Mouse (Mus musculus) embryonic facial prominence, embryonic 13.5 days (tissue): Measurements from ENCODE around the gene Fam90a1b. TPM values are rescaled to one million over a fixed set of nuclear protein-coding genes. Genes with fewer than 3 reads are reported as not detected.
"Not testable (repeated sequence)": the region's sequence is repeated elsewhere in the genome, so short reads cannot be mapped to it uniquely, and the experiment has no call there.

ENCODE experiments used
- ATAC-seq: fragments of 200-750 bp; cut with Nextera tagmentation; 2 replicates; pipeline ENCODE4 v1.8.0; 2017; ENCODE audit warnings: low read depth; ENCODE audit not compliant: insufficient number of reproducible peaks, insufficient read depth, low FRiP score, low TSS enrichment
- H3K27ac ChIP-seq: fragments of 300-500 bp; sonication (generic); 2 replicates; pipeline ENCODE4 v1.5.1; 2015; ENCODE audit warnings: moderate library complexity, mild to moderate bottlenecking, inconsistent platforms
- H3K27me3 ChIP-seq: fragments of 300-500 bp; sonication (generic); 2 replicates; pipeline ENCODE4 v1.6.1; 2015; ENCODE audit warnings: mild to moderate bottlenecking, inconsistent platforms
- H3K36me3 ChIP-seq: fragments of 300-500 bp; sonication (generic); 2 replicates; pipeline ENCODE4 v1.6.1; 2015; ENCODE audit warnings: mild to moderate bottlenecking, inconsistent platforms
- H3K4me1 ChIP-seq: fragments of 300-500 bp; sonication (generic); 2 replicates; pipeline ENCODE4 v1.6.1; 2015; ENCODE audit warnings: inconsistent platforms
- H3K4me2 ChIP-seq: fragments of 300-500 bp; sonication (generic); 2 replicates; pipeline ENCODE4 v1.6.1; 2015; ENCODE audit warnings: moderate library complexity, mild to moderate bottlenecking, inconsistent platforms
- H3K4me3 ChIP-seq: fragments of 300-500 bp; sonication (generic); 2 replicates; pipeline ENCODE4 v1.5.1; 2015; ENCODE audit warnings: mild to moderate bottlenecking, inconsistent platforms
- H3K9ac ChIP-seq: fragments of 300-500 bp; sonication (generic); 2 replicates; pipeline ENCODE4 v1.6.1; 2015; ENCODE audit warnings: mild to moderate bottlenecking, inconsistent platforms
- H3K9me3 ChIP-seq: fragments of 300-500 bp; sonication (generic); 2 replicates; pipeline ENCODE4 v1.6.1; 2016; ENCODE audit warnings: inconsistent platforms
- WGBS: fragments of 180-500 bp; shearing (Covaris S2); methylation state at CpG from one replicate; pipeline ENCODE4 v1.1.7; 2015; ENCODE audit warnings: mixed read lengths; 5-methylcytosine and 5-hydroxymethylcytosine counted together
- microRNA-seq: library from miRNA; unstranded; fragments of <30 nt; microRNA quantifications from one replicate; pipeline ENCODE4, GENCODE M21; 2016
- polyA plus RNA-seq: library from polyadenylated mRNA; unstranded; fragments of >200 nt; fragmentation: Nextera tagmentation; extraction: Ambion mirVana; gene quantifications from 2 replicates; pipeline ENCODE4 v1.2.1, GENCODE M21; 2015

Fam90a1b gene
- polyA plus RNA-seq = 0.22 TPM in 1 of 2 replicates, not detected in the other

- no peaks in the 10 kb centered on the region for H3K4me1 ChIP-seq
- peak within 1 kb of the TSS; percentile 48; the same call in 1 of the 2 replicates for H3K27ac ChIP-seq
- 15% methylated on average over 46 of the region's 46 CpGs for WGBS
These were observed at the start of gene Fam90a1b, which contains the start of gene Apoo for GRCm38 (mm10) chrX:94366670-94367241. Fam90a1b (minus strand) TSS chrX:94366777. Apoo (plus strand) TSS chrX:94367117.

GRCm38 (mm10) chrX:94408975-94409374 lies 42.4 kb upstream of the Fam90a1b start:
- Histone ChIP-seq H3K4me2 (no peak overlapping the region), H3K9me3 (no peaks in the 10 kb centered on the region), H3K27ac (no peak overlapping the region), H3K4me3 (no peak overlapping the region), H3K27me3 (peaks cover 21% of the 10 kb centered on the region), H3K9ac (no peak overlapping the region), H3K36me3 (no peaks in the 10 kb centered on the region), H3K4me1 (no peaks in the 10 kb centered on the region)
- ATAC-seq = no peak
- 51% methylated on average over 3 of the region's 3 CpGs for WGBS

More at GRCm38 (mm10) chrX:94366670-94367241, at the start of gene Fam90a1b, which contains the start of gene Apoo:
- H3K4me2 ChIP-seq = peak within 1 kb of the TSS; percentile 53
- no peaks in the 10 kb centered on the region for H3K36me3 ChIP-seq
- peak within 1 kb of the TSS; percentile 69 for H3K9ac ChIP-seq
- H3K27me3 ChIP-seq = peaks cover 76% of the 10 kb centered on the region
- peak within 1 kb of the TSS; percentile 58 for H3K4me3 ChIP-seq
- no peaks in the 10 kb centered on the region for H3K9me3 ChIP-seq
- peak; percentile 98 for ATAC-seq

GRCm38 (mm10) chrX:94378734-94379133 lies 12.2 kb upstream of the Fam90a1b start:
- Histone ChIP-seq H3K36me3 (peaks cover 4% of the 10 kb centered on the region; the same call in 1 of the 2 replicates), H3K27me3 (peaks cover 59% of the 10 kb centered on the region), H3K4me2 (no peak overlapping the region), H3K4me3 (no peak overlapping the region), H3K4me1 (no peaks in the 10 kb centered on the region), H3K27ac (no peak overlapping the region), H3K9ac (no peak overlapping the region), H3K9me3 (no peaks in the 10 kb centered on the region)
- 92% methylated on average over 5 of the region's 5 CpGs for WGBS
- no peak for ATAC-seq

- H3K27ac ChIP-seq = peak overlapping the region; percentile 48; the same call in 1 of the 2 replicates
- ATAC-seq = peak; percentile 39; the same call in 1 of the 2 replicates
- H3K27me3 ChIP-seq = peaks cover 74% of the 10 kb centered on the region
These were observed 671 bp upstream of the Fam90a1b start for GRCm38 (mm10) chrX:94367248-94367647.

GRCm38 (mm10) chrX:94366029-94366428 lies 548 bp downstream of the Fam90a1b start:
- no peaks in the 10 kb centered on the region for H3K36me3 ChIP-seq
- no peaks in the 10 kb centered on the region for H3K9me3 ChIP-seq
- peak overlapping the region; percentile 58 for H3K4me3 ChIP-seq
- WGBS = 28% methylated on average over 16 of the region's 16 CpGs
- H3K27me3 ChIP-seq = peaks cover 73% of the 10 kb centered on the region
- peak overlapping the region; percentile 53 for H3K4me2 ChIP-seq
- no peaks in the 10 kb centered on the region for H3K4me1 ChIP-seq
- no peak for ATAC-seq
- no peak overlapping the region for H3K9ac ChIP-seq
- no peak overlapping the region for H3K27ac ChIP-seq

More at GRCm38 (mm10) chrX:94367248-94367647, 671 bp upstream of the Fam90a1b start:
- H3K9ac ChIP-seq = peak overlapping the region; percentile 69
- H3K9me3 ChIP-seq = no peaks in the 10 kb centered on the region
- 27% methylated on average over 17 of the region's 17 CpGs for WGBS
- no peaks in the 10 kb centered on the region for H3K36me3 ChIP-seq
- peak overlapping the region; percentile 58 for H3K4me3 ChIP-seq
- H3K4me1 ChIP-seq = no peaks in the 10 kb centered on the region
- peak overlapping the region; percentile 50 for H3K4me2 ChIP-seq

- no peaks in the 10 kb centered on the region for H3K9me3 ChIP-seq
- 36% methylated on average over 14 of the region's 14 CpGs for WGBS
- H3K9ac ChIP-seq = no peak overlapping the region
- peak overlapping the region; percentile 53 for H3K4me2 ChIP-seq
- H3K4me1 ChIP-seq = no peaks in the 10 kb centered on the region
- ATAC-seq = no peak
- peak overlapping the region; percentile 58; the same call in 1 of the 2 replicates for H3K4me3 ChIP-seq
- H3K27me3 ChIP-seq = peaks cover 76% of the 10 kb centered on the region
- H3K27ac ChIP-seq = no peak overlapping the region
- no peaks in the 10 kb centered on the region for H3K36me3 ChIP-seq
These were observed 1.1 kb downstream of the Fam90a1b start for GRCm38 (mm10) chrX:94365381-94365925.

- H3K36me3 ChIP-seq, H3K27ac ChIP-seq, H3K4me3 ChIP-seq, ATAC-seq, H3K9ac ChIP-seq, H3K4me1 ChIP-seq, H3K9me3 ChIP-seq, H3K4me2 ChIP-seq: not testable (repeated sequence)
- 95% methylated on average over 4 of the region's 4 CpGs for WGBS
- peaks cover 44% of the 10 kb centered on the region for H3K27me3 ChIP-seq
These were observed 22.9 kb downstream of the Fam90a1b start for GRCm38 (mm10) chrX:94343638-94344037.

GRCm38 (mm10) chrX:94321036-94321902 lies 45.3 kb downstream of the Fam90a1b start:
- 77% methylated on average over 11 of the region's 11 CpGs for WGBS
- no peaks in the 10 kb centered on the region for H3K9me3 ChIP-seq
- no peaks in the 10 kb centered on the region for H3K4me1 ChIP-seq
- peaks cover 52% of the 10 kb centered on the region for H3K27me3 ChIP-seq
- H3K9ac ChIP-seq = no peak overlapping the region
- no peak overlapping the region for H3K4me3 ChIP-seq
- ATAC-seq = no peak
- H3K27ac ChIP-seq = no peak overlapping the region
- H3K4me2 ChIP-seq = no peak overlapping the region
- no peaks in the 10 kb centered on the region for H3K36me3 ChIP-seq

Small RNAs within 50 kb of the gene (microRNA-seq; reads per million reads assigned to microRNA genes)
- gene Gm44477 = not detected

Other genes starting within 250 kb of the Fam90a1b start
- 31.4 and 33.6 TPM in 2 replicates for gene Zfx, start 243.1 kb downstream of the Fam90a1b start, polyA plus RNA-seq
- gene Eif2s3x, start 153.9 kb downstream of the Fam90a1b start, polyA plus RNA-seq = 81.1 and 82.7 TPM in 2 replicates
- 8.4 and 10.9 TPM in 2 replicates for gene Klhl15, start 132.2 kb downstream of the Fam90a1b start, polyA plus RNA-seq
- gene Apoo, start 340 bp upstream of the Fam90a1b start, polyA plus RNA-seq = 67.8 and 80.7 TPM in 2 replicates
- gene Maged1, start 175.4 kb upstream of the Fam90a1b start, polyA plus RNA-seq = 745 and 750 TPM in 2 replicates